Mouse (Mus musculus) lung, adult 2 months (tissue): ENCODE results near the gene Lyrm7.

Experiments used
- CTCF ChIP-seq: fragments of 200-500 bp; IDR thresholded peaks from 2 replicates; pipeline ENCODE4 v1.5.1; 2011; ENCODE audit warnings: mild to moderate bottlenecking, low read length, control low read depth; ENCODE audit not compliant: insufficient read depth
- POLR2A ChIP-seq: fragments of 200-500 bp; IDR thresholded peaks from 2 replicates; pipeline ENCODE4 v1.6.1; 2011; ENCODE audit warnings: low read depth, mild to moderate bottlenecking, control low read depth, low read length, borderline replicate concordance; ENCODE audit errors: extremely low read depth

DNA sequence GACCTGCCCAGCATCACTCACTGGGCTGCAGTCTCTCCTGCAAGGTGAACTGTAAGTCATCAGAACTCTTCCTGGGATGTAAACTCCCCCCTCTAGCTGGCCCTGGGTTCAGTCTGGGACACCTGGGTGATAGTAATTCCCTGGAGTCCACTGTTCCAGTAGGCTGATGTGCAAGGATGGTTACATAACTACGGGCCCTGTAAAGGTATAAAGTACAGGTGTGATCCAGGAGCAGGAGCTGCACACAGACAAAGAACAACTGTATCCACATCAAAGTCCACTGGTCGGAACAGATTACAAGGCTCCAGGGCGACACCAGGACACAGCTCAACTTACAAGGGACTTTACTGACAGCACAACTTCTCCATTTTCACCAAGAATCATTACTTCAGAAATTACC, 49.7 kb downstream of the Lyrm7 start:
- TF ChIP-seq POLR2A, result no peak
- TF ChIP-seq CTCF, result no peak
